Mouse (Mus musculus): ENCODE measurements around the gene Rgs3. TPM values are rescaled to one million over a fixed set of nuclear protein-coding genes. Genes with fewer than 3 reads are reported as not detected.

Rgs3 gene
- polyA plus RNA-seq, 1 experiment from 2014 or later = 46.7 TPM

DNA sequence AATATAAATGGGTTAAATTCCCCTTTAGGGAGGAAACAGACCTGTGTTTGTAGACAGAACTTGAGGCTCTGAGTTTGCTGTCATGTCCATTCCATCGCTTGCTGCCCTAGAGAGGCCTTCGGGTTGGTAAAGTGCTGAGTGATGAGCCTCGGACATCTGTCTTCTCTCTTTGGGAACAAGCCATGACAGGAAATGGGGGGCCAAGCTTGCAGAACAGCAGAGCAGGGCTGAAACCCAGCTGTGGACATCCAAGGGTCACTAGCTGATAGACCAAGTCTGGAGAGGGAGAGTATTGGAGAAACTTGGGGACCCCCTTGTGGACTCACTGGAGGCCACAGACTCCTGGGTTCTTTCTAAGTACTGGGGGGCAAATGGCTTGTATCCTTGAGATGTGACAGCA lies 177.3 kb downstream of the Rgs3 start:
- Histone ChIP-seq H3K9ac (replicated peaks) (no peak overlapping the region), H3K36me3 (no peaks in the 10 kb centered on the region), H3K27me3 (no peaks in the 10 kb centered on the region), H3K4me3 (no peak overlapping the region), H3K27ac (replicated peaks) (no peak overlapping the region), H3K4me2 (replicated peaks) (no peak overlapping the region), H3K4me1 (peaks cover 15% of the 10 kb centered on the region; the same call in 1 of the 2 replicates), H3K9me3 (no peaks in the 10 kb centered on the region)
- ATAC-seq (replicated peaks) = no peak
- 92% methylated on average over 3 of the region's 3 CpGs for WGBS

DNA sequence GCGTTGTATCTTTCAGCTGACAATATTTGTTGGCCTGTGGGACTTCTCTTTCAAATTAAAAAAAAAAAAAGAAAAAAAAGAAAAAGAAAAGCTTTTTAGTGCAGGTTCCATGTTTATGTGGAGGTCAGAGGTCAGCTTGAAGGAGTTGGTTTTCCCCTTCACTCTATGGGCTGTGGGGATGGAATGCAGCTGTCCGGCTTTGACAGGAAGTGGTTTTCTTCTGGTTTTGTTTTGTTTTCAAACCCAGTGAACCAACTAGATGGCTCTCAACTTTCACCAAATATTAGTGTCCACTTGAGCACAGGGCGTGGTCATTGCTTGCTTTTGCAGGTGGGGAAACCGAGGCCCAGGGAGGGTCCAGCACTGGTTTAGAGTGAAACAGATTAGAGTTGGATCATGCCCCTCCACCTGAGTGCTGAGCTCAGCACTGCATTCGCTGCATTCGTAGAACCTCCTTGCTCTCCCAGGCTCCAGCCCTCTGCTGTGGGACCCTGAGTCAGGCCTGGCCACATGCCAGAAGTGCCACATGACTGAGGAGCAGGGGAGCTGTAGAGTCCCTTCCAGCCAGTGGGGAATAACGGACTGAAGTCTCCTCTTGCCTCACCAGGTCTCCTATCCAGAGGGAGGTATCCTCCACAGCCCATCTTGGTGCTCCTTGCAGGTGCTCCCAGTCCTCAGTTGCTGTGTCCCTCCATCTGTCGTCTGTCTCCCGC lies 178.5 kb downstream of the Rgs3 start:
- no peak overlapping the region for H3K4me2 ChIP-seq (replicated peaks)
- H3K9me3 ChIP-seq = no peaks in the 10 kb centered on the region
- H3K9ac ChIP-seq (replicated peaks) = no peak overlapping the region
- no peak overlapping the region for H3K4me3 ChIP-seq
- no peaks in the 10 kb centered on the region for H3K36me3 ChIP-seq
- WGBS = 67% methylated on average over 9 of the region's 9 CpGs
- no peak overlapping the region for H3K27ac ChIP-seq (replicated peaks)
- peaks cover 9% of the 10 kb centered on the region; the same call in 1 of the 2 replicates for H3K4me1 ChIP-seq
- no peaks in the 10 kb centered on the region for H3K27me3 ChIP-seq
- peak; percentile 31; the same call in 1 of the 2 replicates for ATAC-seq (replicated peaks)

DNA sequence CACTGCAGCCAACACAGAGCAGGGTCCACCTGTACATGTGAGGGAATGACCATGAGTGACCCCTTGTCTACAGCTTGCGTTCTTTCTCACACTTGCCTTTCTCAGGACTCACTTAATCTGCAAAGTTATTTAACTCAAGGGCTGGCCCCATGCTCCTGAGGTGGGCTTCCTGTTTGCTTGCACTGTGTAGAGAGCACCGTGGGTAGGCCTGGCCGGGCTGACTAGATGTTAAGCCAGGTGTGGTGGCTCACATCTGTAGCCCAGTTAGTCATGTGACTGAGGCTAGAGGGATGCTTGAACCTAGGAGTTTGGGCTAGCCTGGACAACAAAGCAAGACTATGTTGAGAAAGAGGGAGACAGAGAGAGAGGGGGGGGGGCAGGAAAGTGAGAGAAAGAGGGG lies 179.3 kb downstream of the Rgs3 start:
- ATAC-seq (replicated peaks) = no peak
- H3K4me3 ChIP-seq = no peak overlapping the region
- H3K36me3 ChIP-seq = no peaks in the 10 kb centered on the region
- WGBS = 88% methylated on average over 3 of the region's 3 CpGs
- H3K4me1 ChIP-seq = peaks cover 9% of the 10 kb centered on the region; the same call in 1 of the 2 replicates
- H3K9me3 ChIP-seq = no peaks in the 10 kb centered on the region
- no peak overlapping the region for H3K4me2 ChIP-seq (replicated peaks)
- no peak overlapping the region for H3K9ac ChIP-seq (replicated peaks)
- no peaks in the 10 kb centered on the region for H3K27me3 ChIP-seq
- H3K27ac ChIP-seq (replicated peaks) = no peak overlapping the region

DNA sequence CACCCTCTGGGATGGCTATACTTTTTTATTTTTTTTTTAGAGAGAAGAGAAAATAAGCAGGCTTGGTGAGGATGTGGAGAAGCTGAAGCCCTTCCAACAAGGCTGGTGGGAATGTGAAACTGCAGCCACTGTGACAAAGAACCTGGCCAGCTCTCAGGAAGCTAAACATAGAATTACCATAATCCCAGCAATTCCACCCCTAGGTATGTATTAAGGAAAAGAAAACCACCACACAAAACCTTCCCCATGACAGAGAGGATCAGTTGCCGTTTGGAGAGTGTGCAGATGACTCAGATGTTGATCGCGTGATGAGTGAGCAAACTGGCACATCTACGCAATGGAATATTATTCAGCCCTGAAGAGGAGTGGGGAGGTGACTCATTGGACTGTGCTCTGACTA lies 179.9 kb downstream of the Rgs3 start:
- Histone ChIP-seq H3K9me3 (no peaks in the 10 kb centered on the region), H3K36me3 (no peaks in the 10 kb centered on the region), H3K4me3 (no peak overlapping the region), H3K9ac (replicated peaks) (no peak overlapping the region), H3K27me3 (no peaks in the 10 kb centered on the region), H3K4me2 (replicated peaks) (no peak overlapping the region), H3K27ac (replicated peaks) (no peak overlapping the region), H3K4me1 (peaks cover 9% of the 10 kb centered on the region; the same call in 1 of the 2 replicates)
- no peak for ATAC-seq (replicated peaks)
- 96% methylated on average over 4 of the region's 4 CpGs for WGBS

DNA sequence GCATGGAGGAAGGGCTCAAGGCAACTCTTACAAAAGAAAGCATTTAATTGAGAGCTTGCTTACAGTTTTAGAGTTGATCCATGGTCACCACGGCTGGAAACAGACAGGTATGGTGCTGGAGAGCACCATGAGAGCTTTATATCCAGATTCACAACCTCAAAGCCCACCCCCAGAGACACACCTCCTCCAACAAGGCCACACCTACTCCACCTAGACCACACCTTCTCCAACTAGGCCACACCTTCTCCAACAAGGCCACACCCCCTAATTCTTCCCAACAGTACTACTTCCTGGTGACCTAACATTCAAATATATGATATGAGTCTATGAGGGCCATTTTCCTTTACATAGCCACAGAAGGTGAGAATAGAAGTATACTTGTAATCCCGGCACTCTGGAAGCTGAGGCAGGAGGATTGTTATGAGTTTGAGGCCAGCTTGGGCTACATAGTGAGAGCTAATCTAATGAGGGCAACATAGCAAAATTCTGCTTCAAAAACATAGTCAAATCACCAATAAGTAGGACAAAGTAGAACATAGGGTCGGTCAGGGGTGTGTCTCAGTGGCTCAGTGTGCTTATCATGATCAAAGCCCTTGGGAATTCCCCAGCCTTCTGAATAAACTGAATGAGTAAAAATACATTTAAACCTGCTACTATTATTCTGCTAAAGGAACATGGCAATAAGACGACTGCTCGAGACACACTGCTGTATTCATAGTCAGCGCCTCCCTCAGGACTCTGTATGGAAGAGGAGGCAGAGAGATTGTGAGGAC lies 180.8 kb downstream of the Rgs3 start:
- H3K4me3 ChIP-seq = no peak overlapping the region
- no peak for ATAC-seq (replicated peaks)
- H3K27ac ChIP-seq (replicated peaks) = no peak overlapping the region

DNA sequence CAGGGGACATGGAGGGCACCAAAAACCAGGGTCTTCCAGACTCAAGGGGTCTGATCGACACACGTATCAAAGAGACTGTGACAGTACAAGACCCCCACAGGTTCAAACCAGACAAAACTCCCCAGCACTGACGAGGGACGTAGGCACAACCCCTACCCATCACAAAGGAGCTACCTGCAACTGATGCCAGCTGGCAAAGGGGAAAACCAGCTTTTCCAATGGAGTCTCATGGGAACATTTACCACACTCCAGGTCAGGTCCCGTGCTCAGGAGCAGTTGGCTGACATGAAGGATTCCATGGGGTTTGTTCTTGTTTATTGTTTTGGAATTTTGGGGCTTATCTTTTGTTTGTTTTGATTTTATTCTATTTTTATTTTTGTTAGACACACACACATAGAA lies 181.4 kb downstream of the Rgs3 start:
- Histone ChIP-seq H3K27ac (replicated peaks) (no peak overlapping the region), H3K9me3 (no peaks in the 10 kb centered on the region), H3K4me1 (peaks cover 4% of the 10 kb centered on the region; the same call in 1 of the 2 replicates), H3K4me3 (no peak overlapping the region), H3K27me3 (no peaks in the 10 kb centered on the region), H3K9ac (replicated peaks) (no peak overlapping the region), H3K4me2 (replicated peaks) (no peak overlapping the region), H3K36me3 (no peaks in the 10 kb centered on the region)
- WGBS = 68% methylated on average over 5 of the region's 5 CpGs
- ATAC-seq (replicated peaks) = no peak

More for the DNA sequence above, 180.8 kb downstream of the Rgs3 start:
- Histone ChIP-seq H3K4me2 (replicated peaks) (no peak overlapping the region), H3K9me3 (no peaks in the 10 kb centered on the region), H3K9ac (replicated peaks) (no peak overlapping the region), H3K27me3 (no peaks in the 10 kb centered on the region), H3K36me3 (no peaks in the 10 kb centered on the region), H3K4me1 (peaks cover 8% of the 10 kb centered on the region; the same call in 1 of the 2 replicates)
- 87% methylated on average over 6 of the region's 6 CpGs for WGBS

DNA sequence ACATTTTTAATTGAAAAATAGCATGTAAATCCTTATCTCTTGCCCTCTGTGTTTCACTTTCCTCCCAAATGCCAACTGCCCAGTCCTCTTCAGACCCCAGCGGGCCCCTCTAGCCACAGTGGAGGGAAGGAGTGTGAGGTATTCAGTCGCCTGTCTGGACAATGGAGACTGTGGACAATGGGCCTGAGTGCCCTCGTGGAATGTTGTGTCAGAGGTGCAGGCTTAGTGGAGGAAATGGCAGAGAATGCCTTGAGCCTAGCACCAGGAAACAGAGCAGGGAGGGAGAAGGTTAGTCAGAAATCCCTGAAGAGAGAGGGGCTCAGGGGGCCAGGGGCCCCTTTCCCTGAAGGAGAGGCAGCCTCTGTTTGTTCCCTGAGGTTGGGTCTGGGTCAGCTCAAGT lies 182.0 kb downstream of the Rgs3 start:
- no peaks in the 10 kb centered on the region for H3K4me1 ChIP-seq
- H3K4me2 ChIP-seq (replicated peaks) = no peak overlapping the region
- H3K4me3 ChIP-seq = no peak overlapping the region
- no peaks in the 10 kb centered on the region for H3K9me3 ChIP-seq
- H3K27me3 ChIP-seq = no peaks in the 10 kb centered on the region
- no peak overlapping the region for H3K27ac ChIP-seq (replicated peaks)
- H3K9ac ChIP-seq (replicated peaks) = no peak overlapping the region
- WGBS = 14% methylated on average over 3 of the region's 3 CpGs
- no peaks in the 10 kb centered on the region for H3K36me3 ChIP-seq
- ATAC-seq (replicated peaks) = no peak

DNA sequence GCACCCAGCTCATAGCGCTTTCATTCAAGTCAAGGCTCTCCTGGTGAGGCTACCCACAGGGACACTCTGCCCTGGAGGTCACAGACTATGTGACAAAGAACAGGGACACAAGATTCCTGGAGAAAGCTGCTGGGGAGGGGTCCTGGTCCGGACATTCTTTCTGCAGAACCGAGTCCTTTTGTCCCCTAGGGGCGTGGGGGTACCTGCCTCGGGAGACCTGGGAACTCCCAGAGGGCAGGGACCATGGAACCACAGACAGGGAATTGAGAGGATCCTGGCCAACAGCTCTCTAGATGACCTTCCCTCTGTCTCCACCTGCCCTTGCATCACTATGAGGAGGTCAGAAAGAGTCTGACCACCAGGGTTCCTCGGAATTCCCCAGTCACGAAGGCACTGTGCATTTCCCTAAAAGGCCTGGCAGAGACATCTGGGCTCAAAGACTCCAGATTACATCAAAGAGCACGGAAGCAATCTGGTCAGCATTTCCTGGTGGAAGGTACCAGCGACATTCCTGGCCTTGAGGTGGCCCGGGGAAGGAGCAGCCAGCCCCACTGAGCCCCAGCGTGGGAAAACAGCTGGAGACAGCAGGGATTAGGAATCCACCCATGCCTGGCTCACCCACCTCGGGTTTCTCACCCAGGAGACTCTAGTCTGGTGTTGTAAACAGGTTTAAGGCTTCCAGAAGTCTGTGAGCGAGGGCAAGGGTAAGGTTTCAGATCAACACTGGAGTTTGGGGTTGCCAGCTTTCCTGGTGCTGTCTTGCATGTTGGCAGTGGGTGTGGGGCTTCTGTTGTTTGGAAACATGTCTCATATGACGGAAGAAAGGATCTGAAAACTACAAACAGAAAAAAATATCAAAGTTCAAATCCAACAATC lies 183.5 kb downstream of the Rgs3 start:
- H3K36me3 ChIP-seq = no peaks in the 10 kb centered on the region
- H3K4me2 ChIP-seq (replicated peaks) = no peak overlapping the region
- ATAC-seq (replicated peaks) = no peak
- no peaks in the 10 kb centered on the region for H3K4me1 ChIP-seq
- no peaks in the 10 kb centered on the region for H3K9me3 ChIP-seq
- H3K4me3 ChIP-seq = no peak overlapping the region
- no peaks in the 10 kb centered on the region for H3K27me3 ChIP-seq
- H3K9ac ChIP-seq (replicated peaks) = no peak overlapping the region
- 68% methylated on average over 14 of the region's 14 CpGs for WGBS
- no peak overlapping the region for H3K27ac ChIP-seq (replicated peaks)

DNA sequence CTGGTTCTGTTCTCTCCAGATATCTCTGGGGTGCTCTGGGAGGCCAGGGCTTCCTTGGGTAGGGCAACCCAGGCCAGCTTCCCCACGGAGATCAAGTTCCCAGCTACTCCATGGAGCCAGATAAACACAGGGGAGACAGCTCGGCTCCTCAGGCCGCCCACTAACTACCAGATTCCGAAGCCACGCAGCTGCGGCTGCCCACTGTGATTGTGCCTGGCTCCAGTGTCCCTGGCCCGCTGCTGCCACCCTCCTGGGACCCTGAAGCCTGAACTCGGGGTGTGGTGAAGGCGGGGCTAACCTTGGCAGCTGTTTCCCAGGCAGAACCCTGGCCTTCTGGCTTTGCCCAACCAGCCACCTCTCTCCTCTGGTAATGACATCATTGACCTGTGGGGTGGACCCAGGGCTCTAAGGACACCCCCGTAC lies 184.9 kb downstream of the Rgs3 start:
- Histone ChIP-seq H3K9me3 (no peaks in the 10 kb centered on the region), H3K4me1 (no peaks in the 10 kb centered on the region), H3K9ac (replicated peaks) (no peak overlapping the region), H3K27me3 (no peaks in the 10 kb centered on the region), H3K36me3 (no peaks in the 10 kb centered on the region), H3K27ac (replicated peaks) (no peak overlapping the region), H3K4me2 (replicated peaks) (no peak overlapping the region), H3K4me3 (no peak overlapping the region)
- ATAC-seq (replicated peaks) = no peak
- WGBS = 61% methylated on average over 10 of the region's 10 CpGs

DNA sequence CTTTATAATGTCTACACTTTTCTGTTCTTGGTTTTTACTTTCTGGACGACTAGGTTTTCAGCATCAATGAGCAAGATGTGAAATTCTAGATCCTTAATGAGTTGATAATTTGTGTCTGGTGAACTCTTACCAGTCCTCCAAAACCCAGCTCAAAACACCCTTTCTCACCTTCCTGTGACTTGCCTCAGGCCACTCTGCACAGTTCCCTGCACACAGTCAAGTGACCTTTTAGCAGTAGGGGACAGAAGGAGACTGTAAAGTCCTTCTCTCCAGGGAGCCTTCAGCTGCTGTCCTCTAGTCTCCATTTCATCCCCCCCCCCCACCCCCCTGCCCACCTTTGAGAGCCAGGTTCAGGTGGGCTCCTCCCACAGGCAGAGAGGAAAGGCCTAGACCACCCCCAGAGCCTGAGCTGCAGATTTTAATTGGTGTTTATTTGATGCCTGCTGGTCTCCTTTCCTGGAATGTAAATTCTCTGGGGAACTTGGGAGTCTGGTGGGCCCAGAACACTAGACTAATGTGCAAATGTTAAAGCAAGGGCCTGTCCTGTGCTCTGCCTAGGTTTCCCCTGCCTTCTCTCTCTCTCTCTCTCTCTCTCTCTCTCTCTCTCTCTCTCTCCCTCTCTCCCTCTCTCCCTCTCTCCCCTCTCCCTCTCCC lies 185.5 kb downstream of the Rgs3 start:
- Histone ChIP-seq H3K9ac (replicated peaks) (no peak overlapping the region), H3K4me3 (no peak overlapping the region), H3K36me3 (no peaks in the 10 kb centered on the region), H3K27me3 (no peaks in the 10 kb centered on the region), H3K4me2 (replicated peaks) (no peak overlapping the region), H3K9me3 (no peaks in the 10 kb centered on the region), H3K27ac (replicated peaks) (no peak overlapping the region), H3K4me1 (no peaks in the 10 kb centered on the region)
- WGBS = 38% methylated on average over 1 of the region's 1 CpGs
- ATAC-seq (replicated peaks) = no peak

All from forebrain, embryonic 15.5 days (tissue).